Mouse (Mus musculus) E14TG2a.4 (cell line): ENCODE measurements around the gene Gls2.

Experiments used
- CTCF ChIP-seq: conservative IDR thresholded peaks from 2 replicates; pipeline ENCODE4 v1.5.1; 2014; ENCODE audit warnings: low read length
- NANOG ChIP-seq: IDR thresholded peaks from 2 replicates; pipeline ENCODE4 v1.6.1; 2014; ENCODE audit warnings: borderline replicate concordance, low read length, mixed read lengths
- POU5F1 ChIP-seq: IDR thresholded peaks from 2 replicates; pipeline ENCODE4 v1.6.1; 2014; ENCODE audit warnings: low read length, borderline replicate concordance

DNA sequence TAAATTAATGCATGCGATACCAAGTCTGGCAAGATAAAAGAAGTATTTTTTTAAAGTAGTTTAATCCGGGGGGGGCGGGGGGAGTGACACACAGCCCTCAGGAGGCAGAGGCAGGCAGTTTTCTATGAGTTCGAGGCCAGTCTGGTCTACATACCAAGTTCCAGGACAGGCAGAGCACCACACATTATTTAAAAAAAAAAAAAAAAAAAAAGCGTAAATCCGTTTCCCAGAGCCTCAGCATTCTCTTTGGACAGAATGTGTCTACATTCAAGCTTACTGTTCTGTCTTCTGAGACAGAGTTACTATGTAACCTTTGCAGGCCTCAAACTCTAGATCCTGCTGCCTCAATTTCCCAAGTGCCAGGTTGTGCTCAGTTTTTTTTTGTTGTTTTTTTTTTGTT lies 17.9 kb downstream of the Gls2 start:
- TF ChIP-seq CTCF (no peak), POU5F1 (no peak), NANOG (no peak)
